Mouse (Mus musculus): ENCODE results near the gene Gm20498.

- no peak for TF ChIP-seq GATA1 (IDR thresholded peaks at IDR 0.05; ENCODE audit: borderline replicate concordance, low read length)
- TF ChIP-seq FLI1 (IDR thresholded peaks at IDR 0.05; ENCODE audit: low read length), result no peak
Observed at GRCm38 (mm10) chr12:81331937-81332874, 200.5 kb downstream of the Gm20498 start.

All from megakaryocyte, embryonic 14.5 days (primary cell).